Mouse (Mus musculus): ENCODE results near the gene H2-M10.4.
A peak's percentile ranks its signal among the peaks of the same experiment; 100 is the strongest.

GRCm38 (mm10) chr17:36418091-36418754, 43.9 kb downstream of the H2-M10.4 start:
- TF ChIP-seq POLR2A (IDR thresholded peaks at IDR 0.05; ENCODE audit: control insufficient read depth, low read depth, low read length) = no peak
- TF ChIP-seq CTCF (IDR thresholded peaks at IDR 0.05; ENCODE audit: control insufficient read depth, insufficient read depth, insufficient replicate concordance, low read depth, low read length) = peak; percentile 20; the same call in 1 of the 2 replicates

Measured in testis, adult 2 months (tissue).